Mouse (Mus musculus) myocyte (in vitro differentiated cells): ENCODE results near the gene Jazf1. TPM values are rescaled to one million over a fixed set of nuclear protein-coding genes. Genes with fewer than 3 reads are reported as not detected.

Source experiments
- H3K27me3 ChIP-seq: one replicate; pipeline ENCODE4 v1.6.1; 2011; ENCODE audit not compliant: control insufficient read depth, insufficient read depth, insufficient read length
- H3K36me3 ChIP-seq: one replicate; pipeline ENCODE4 v1.6.1; 2011; ENCODE audit not compliant: control insufficient read depth, insufficient read depth
- H3K4me2 ChIP-seq: one replicate; pipeline ENCODE4 v1.6.1; 2011; ENCODE audit warnings: low read depth, control low read depth
- H3K4me3 ChIP-seq: one replicate; pipeline ENCODE4 v1.5.1; 2011; ENCODE audit warnings: mild to moderate bottlenecking, control low read depth, moderate library complexity
- H3K79me2 ChIP-seq: one replicate; pipeline ENCODE4 v1.6.1; 2011; ENCODE audit not compliant: control insufficient read depth, insufficient read depth
- H3ac ChIP-seq: one replicate; pipeline ENCODE4 v1.6.1; 2011; ENCODE audit not compliant: control insufficient read depth, insufficient read length
- CEBPB ChIP-seq: IDR thresholded peaks from 2 replicates; pipeline ENCODE4 v1.6.1; 2011; ENCODE audit warnings: mild to moderate bottlenecking, moderate library complexity; ENCODE audit not compliant: poor library complexity, insufficient read depth, severe bottlenecking
- E2F4 ChIP-seq: IDR thresholded peaks from one replicate; pipeline ENCODE4 v1.6.1; 2011; ENCODE audit warnings: mild to moderate bottlenecking, control low read depth, moderate library complexity; ENCODE audit not compliant: insufficient read depth
- MAX ChIP-seq: IDR thresholded peaks from one replicate; pipeline ENCODE4 v1.6.1; 2011; ENCODE audit warnings: low read depth, mild to moderate bottlenecking, control low read depth
- MYOD1 ChIP-seq, 3 experiments: IDR thresholded peaks; one replicate each; pipeline ENCODE4 v1.6.1; 2011; ENCODE audit warnings: control low read depth in 2 of 3, low read depth in 2 of 3, mild to moderate bottlenecking in 2 of 3, moderate library complexity in 1 of 3; ENCODE audit not compliant: insufficient read length in 2 of 3, control insufficient read depth in 1 of 3
- MYOG ChIP-seq, 3 experiments: IDR thresholded peaks; one replicate each; pipeline ENCODE4 v1.6.1; 2011; ENCODE audit warnings: control low read depth in 2 of 3, low read depth in 2 of 3, mild to moderate bottlenecking in 2 of 3; ENCODE audit not compliant: insufficient read length in 2 of 3, control insufficient read depth in 1 of 3, insufficient read depth in 1 of 3
- POLR2A ChIP-seq: IDR thresholded peaks from one replicate; pipeline ENCODE4 v1.6.1; 2011; ENCODE audit warnings: low read depth, mild to moderate bottlenecking, control low read depth, moderate library complexity; ENCODE audit not compliant: insufficient read length
- POLR2AphosphoS2 ChIP-seq: IDR thresholded peaks from one replicate; pipeline ENCODE4 v1.6.1; 2011; ENCODE audit warnings: low read depth, control low read depth; ENCODE audit not compliant: insufficient read length
- REST ChIP-seq: IDR thresholded peaks from one replicate; pipeline ENCODE4 v1.6.1; 2011; ENCODE audit warnings: mild to moderate bottlenecking, control low read depth, moderate library complexity; ENCODE audit not compliant: insufficient read depth, insufficient read length
- SRF ChIP-seq: IDR thresholded peaks from one replicate; pipeline ENCODE4 v1.6.1; 2011; ENCODE audit warnings: low read depth; ENCODE audit not compliant: control insufficient read depth, insufficient read length
- TCF12 ChIP-seq: IDR thresholded peaks from one replicate; pipeline ENCODE4 v1.6.1; 2011; ENCODE audit warnings: mild to moderate bottlenecking, control low read depth; ENCODE audit not compliant: poor library complexity, insufficient read depth, severe bottlenecking
- TCF3 ChIP-seq: IDR thresholded peaks from one replicate; pipeline ENCODE4 v1.6.1; 2011; ENCODE audit warnings: low read depth, control low read depth; ENCODE audit not compliant: insufficient read length
- USF1 ChIP-seq: IDR thresholded peaks from one replicate; pipeline ENCODE4 v1.6.1; 2011; ENCODE audit warnings: low read depth, mild to moderate bottlenecking, control low read depth, moderate library complexity
- polyA plus RNA-seq: library from polyadenylated mRNA; unstranded; fragments of >200 nt; fragmentation: generic; extraction: Trizol; gene quantifications from one replicate; pipeline ENCODE4 v1.2.1, GENCODE M21; 2012; ENCODE audit warnings: missing spikeins

Gene Jazf1
- polyA plus RNA-seq, 1 experiment = 0.01 TPM

DNA sequence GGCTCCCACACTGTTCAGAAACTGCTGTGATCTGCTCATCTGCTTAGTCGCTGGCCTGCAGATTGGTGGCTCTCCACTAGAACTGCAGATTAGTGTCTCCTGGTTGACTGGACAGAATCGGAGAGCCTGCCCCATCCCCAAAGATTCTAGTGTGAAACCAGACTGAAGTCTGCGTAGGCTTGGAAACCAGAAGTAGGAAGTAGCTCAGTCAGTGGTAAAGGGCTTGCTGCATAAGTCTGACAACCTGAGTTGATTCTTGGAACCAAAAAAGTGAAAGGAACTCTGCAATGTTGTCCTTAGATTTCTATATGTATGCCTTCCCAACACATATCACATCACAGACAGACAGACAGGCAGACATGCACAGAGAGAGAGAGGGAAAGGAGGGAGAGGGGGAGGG is 163.3 kb downstream of the Jazf1 start:
- H3K36me3 ChIP-seq = no peaks in the 10 kb centered on the region
- H3K4me2 ChIP-seq = no peak overlapping the region
- H3K4me3 ChIP-seq = no peak overlapping the region
- H3ac ChIP-seq = no peak overlapping the region
- TF ChIP-seq TCF3 (no peak), SRF (no peak), REST (no peak)
- H3K27me3 ChIP-seq = no peaks in the 10 kb centered on the region
- no peaks in the 10 kb centered on the region for H3K79me2 ChIP-seq

DNA sequence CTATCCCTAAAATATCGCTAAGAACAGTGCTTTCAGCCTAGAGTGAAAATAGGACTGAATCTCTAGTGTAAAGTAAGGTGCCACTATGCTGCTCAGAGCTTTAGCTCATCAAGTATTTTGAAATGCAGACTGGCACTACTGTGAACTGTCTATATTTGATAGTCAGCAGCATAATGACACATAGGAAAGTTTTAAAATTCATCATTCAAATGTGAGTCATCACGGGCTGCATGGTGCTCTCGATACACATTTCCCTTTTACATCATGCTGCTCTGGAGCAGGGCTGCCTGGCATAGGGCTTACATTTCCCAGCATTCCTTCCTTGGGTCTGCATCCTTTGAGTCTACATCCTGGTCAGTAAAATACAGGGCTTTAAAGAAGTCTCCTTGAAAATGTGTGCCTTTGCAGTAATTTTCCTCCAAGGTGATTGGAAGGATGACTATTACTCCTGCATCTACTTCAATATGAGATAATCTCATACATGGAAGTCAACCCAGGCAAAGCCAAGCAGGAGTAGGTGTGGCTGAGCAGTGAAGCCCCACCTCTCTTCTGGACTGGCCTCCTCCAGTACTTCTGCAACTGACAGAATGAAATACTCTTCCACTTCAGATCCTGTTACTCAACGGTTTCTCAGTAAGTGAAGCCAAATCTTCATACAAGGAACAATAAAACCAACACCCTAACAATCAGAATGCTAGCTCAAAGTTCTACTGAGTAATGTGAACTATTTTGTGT is 165.0 kb downstream of the Jazf1 start:
- Histone ChIP-seq H3K4me2 (no peak overlapping the region), H3K79me2 (no peaks in the 10 kb centered on the region), H3K27me3 (no peaks in the 10 kb centered on the region), H3K36me3 (no peaks in the 10 kb centered on the region), H3ac (no peak overlapping the region), H3K4me3 (no peak overlapping the region)
- TF ChIP-seq MYOG (IDR thresholded peaks at IDR 0.05; ENCODE audit: control insufficient read depth in 1 of 3, insufficient read depth in 1 of 3, insufficient read length in 2 of 3, low read depth in 2 of 3) = no peak
- TF ChIP-seq TCF12 = no peak
- no peak for TF ChIP-seq MAX
- TF ChIP-seq USF1 = no peak
- no peak for TF ChIP-seq CEBPB
- no peak for TF ChIP-seq POLR2AphosphoS2
- TF ChIP-seq TCF3 = no peak
- no peak for TF ChIP-seq MYOD1 (IDR thresholded peaks at IDR 0.05; ENCODE audit: control insufficient read depth in 1 of 3, insufficient read length in 2 of 3, low read depth in 2 of 3)
- TF ChIP-seq REST = no peak
- TF ChIP-seq POLR2A = no peak
- no peak for TF ChIP-seq E2F4
- no peak for TF ChIP-seq SRF

DNA sequence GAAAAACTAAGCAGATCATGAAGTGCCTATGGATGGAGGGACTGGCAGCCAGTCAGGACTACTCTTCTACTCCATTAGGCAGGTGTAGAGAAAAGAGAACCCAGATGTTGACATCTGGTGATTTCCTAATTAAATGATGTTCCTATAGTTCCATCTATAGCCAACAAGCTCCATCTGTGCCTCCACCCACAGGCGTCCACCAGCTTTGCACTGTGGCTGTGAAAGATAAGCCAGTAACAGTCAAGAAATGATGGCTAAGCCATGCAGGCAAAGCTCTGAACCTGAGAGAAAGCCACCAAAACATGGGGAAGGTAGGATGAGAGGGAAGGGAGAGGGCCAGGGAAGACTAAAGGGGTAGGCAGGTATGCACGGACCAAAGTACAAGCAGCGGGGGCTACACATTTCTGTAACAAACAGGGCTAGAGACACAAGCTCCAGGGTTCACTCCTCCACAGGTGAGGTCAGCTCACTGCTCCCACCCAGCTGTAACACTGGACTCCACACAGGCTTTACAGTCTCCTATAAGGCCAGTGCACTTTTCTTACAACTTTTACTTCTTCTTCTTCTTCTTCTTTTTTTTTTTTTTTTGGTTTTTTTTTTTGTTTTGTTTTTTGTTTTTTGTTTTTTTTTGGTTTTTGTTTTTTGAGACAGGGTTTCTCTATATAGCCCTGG is 168.7 kb downstream of the Jazf1 start:
- TF ChIP-seq USF1 (no peak), TCF12 (no peak), REST (no peak), SRF (no peak), CEBPB (no peak), MYOD1 (IDR thresholded peaks at IDR 0.05; ENCODE audit: control insufficient read depth in 1 of 3, insufficient read length in 2 of 3, low read depth in 2 of 3) (no peak), POLR2A (no peak), E2F4 (no peak), TCF3 (no peak)
- no peaks in the 10 kb centered on the region for H3K36me3 ChIP-seq

DNA sequence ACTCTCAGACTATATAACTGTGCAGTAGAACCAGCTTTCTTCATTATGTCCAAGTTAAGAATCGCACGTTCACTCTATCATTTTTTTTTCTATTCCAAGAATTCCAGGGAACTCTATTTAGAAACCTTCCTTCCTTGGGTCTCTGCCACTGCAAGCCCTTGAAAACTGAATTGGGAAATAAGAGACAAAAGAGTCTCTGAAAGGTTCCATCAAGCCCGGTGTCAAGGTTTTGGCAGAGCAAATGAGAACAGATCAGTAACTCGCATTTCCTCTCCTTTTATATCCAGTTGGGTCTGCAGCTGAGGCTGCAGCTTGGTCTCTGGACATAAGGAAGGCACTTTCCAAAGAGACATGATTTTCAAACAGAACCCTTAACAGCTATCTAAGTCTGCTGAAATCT is 173.4 kb downstream of the Jazf1 start:
- no peaks in the 10 kb centered on the region for H3K27me3 ChIP-seq
- no peaks in the 10 kb centered on the region for H3K79me2 ChIP-seq
- TF ChIP-seq MAX = no peak
- TF ChIP-seq TCF12 = no peak
- TF ChIP-seq MYOD1 (IDR thresholded peaks at IDR 0.05; ENCODE audit: control insufficient read depth in 1 of 3, insufficient read length in 2 of 3, low read depth in 2 of 3) = no peak
- no peak for TF ChIP-seq E2F4
- no peak for TF ChIP-seq TCF3
- no peak for TF ChIP-seq MYOG (IDR thresholded peaks at IDR 0.05; ENCODE audit: control insufficient read depth in 1 of 3, insufficient read depth in 1 of 3, insufficient read length in 2 of 3, low read depth in 2 of 3)
- TF ChIP-seq USF1 = no peak
- TF ChIP-seq POLR2AphosphoS2 = no peak
- H3ac ChIP-seq = no peak overlapping the region
- no peak overlapping the region for H3K4me2 ChIP-seq
- H3K36me3 ChIP-seq = no peaks in the 10 kb centered on the region
- no peak overlapping the region for H3K4me3 ChIP-seq

More for the DNA sequence above, 168.7 kb downstream of the Jazf1 start:
- H3K4me3 ChIP-seq = no peak overlapping the region
- no peak overlapping the region for H3K4me2 ChIP-seq
- no peaks in the 10 kb centered on the region for H3K79me2 ChIP-seq
- no peak overlapping the region for H3ac ChIP-seq
- H3K27me3 ChIP-seq = no peaks in the 10 kb centered on the region

DNA sequence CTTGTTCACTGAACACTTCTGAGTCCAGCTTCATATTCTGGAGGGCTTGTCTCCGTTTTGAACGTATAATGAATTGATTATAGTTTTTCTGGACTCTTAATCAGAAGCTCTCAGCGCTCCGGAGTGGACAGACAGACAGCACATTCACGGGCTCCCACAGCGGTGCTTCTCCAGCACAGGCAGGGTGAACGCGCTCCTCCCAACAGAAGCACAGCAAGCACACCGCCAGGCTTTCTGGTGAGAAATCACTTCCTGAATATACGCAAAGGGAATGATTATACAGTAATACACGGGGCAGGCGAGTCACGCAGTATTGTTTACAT is 174.0 kb downstream of the Jazf1 start:
- no peak overlapping the region for H3K4me2 ChIP-seq

More for the DNA sequence above, 174.0 kb downstream of the Jazf1 start:
- Histone ChIP-seq H3K36me3 (no peaks in the 10 kb centered on the region), H3K27me3 (no peaks in the 10 kb centered on the region), H3K79me2 (no peaks in the 10 kb centered on the region), H3ac (no peak overlapping the region), H3K4me3 (no peak overlapping the region)
- TF ChIP-seq CEBPB = no peak
- TF ChIP-seq SRF = no peak
- no peak for TF ChIP-seq POLR2AphosphoS2
- TF ChIP-seq MYOG (IDR thresholded peaks at IDR 0.05; ENCODE audit: control insufficient read depth in 1 of 3, insufficient read depth in 1 of 3, insufficient read length in 2 of 3, low read depth in 2 of 3) = no peak
- no peak for TF ChIP-seq POLR2A
- no peak for TF ChIP-seq REST
- no peak for TF ChIP-seq TCF12
- no peak for TF ChIP-seq TCF3
- no peak for TF ChIP-seq MYOD1 (IDR thresholded peaks at IDR 0.05; ENCODE audit: control insufficient read depth in 1 of 3, insufficient read length in 2 of 3, low read depth in 2 of 3)
- no peak for TF ChIP-seq USF1
- no peak for TF ChIP-seq E2F4
- no peak for TF ChIP-seq MAX
